Mouse (Mus musculus) hindbrain, embryonic 11.5 days (tissue): ENCODE data around the gene Nln. TPM values are rescaled to one million over a fixed set of nuclear protein-coding genes. Genes with fewer than 3 reads are reported as not detected.

Source experiments
- ATAC-seq: fragments of 200-750 bp; cut with Nextera tagmentation; 2 replicates; pipeline ENCODE4 v1.8.0; 2017; ENCODE audit warnings: mild to moderate bottlenecking, moderate TSS enrichment, moderate library complexity; ENCODE audit not compliant: low FRiP score
- DNase-seq: peaks from one replicate; pipeline ENCODE4 v3.0.0-alpha.2; 2015; ENCODE audit warnings: low spot score
- H3K27ac ChIP-seq: fragments of 300-500 bp; sonication (generic); 2 replicates; pipeline ENCODE4 v1.5.1; 2014; ENCODE audit warnings: mild to moderate bottlenecking, low read depth, low read length
- H3K27me3 ChIP-seq: fragments of 300-500 bp; sonication (generic); 2 replicates; pipeline ENCODE4 v1.6.1; 2014; ENCODE audit warnings: mild to moderate bottlenecking, low read length, moderate library complexity, mixed read lengths; ENCODE audit not compliant: control insufficient read depth, insufficient read depth
- H3K36me3 ChIP-seq: fragments of 300-500 bp; sonication (generic); 2 replicates; pipeline ENCODE4 v1.6.1; 2014; ENCODE audit warnings: mild to moderate bottlenecking, low read length, moderate library complexity, mixed read lengths; ENCODE audit not compliant: control insufficient read depth, insufficient read depth
- H3K4me1 ChIP-seq: fragments of 300-500 bp; sonication (generic); replicated peaks from 2 replicates; pipeline ENCODE4 v1.6.1; 2014; ENCODE audit warnings: low read length, mixed read lengths; ENCODE audit not compliant: control insufficient read depth, insufficient read depth
- H3K4me2 ChIP-seq: fragments of 300-500 bp; sonication (generic); replicated peaks from 2 replicates; pipeline ENCODE4 v1.6.1; 2014; ENCODE audit warnings: mild to moderate bottlenecking, low read depth, low read length
- H3K4me3 ChIP-seq: fragments of 300-500 bp; sonication (generic); 2 replicates; pipeline ENCODE4 v1.5.1; 2014; ENCODE audit warnings: low read depth, low read length
- H3K9ac ChIP-seq: fragments of 300-500 bp; sonication (generic); 2 replicates; pipeline ENCODE4 v1.6.1; 2014; ENCODE audit warnings: low read depth, low read length
- H3K9me3 ChIP-seq: fragments of 300-500 bp; sonication (generic); 2 replicates; pipeline ENCODE4 v1.6.1; 2016; ENCODE audit warnings: low read length; ENCODE audit not compliant: control insufficient read depth
- WGBS: fragments of 180-500 bp; shearing (Covaris S2); extraction: QIAGEN DNeasy Blood & Tissue Kit; methylation state at CpG from one replicate; pipeline ENCODE4 v1.1.7; 2014; 5-methylcytosine and 5-hydroxymethylcytosine counted together
- polyA plus RNA-seq: library from polyadenylated mRNA; unstranded; fragments of >200 nt; fragmentation: Nextera tagmentation; extraction: Ambion mirVana; gene quantifications from 2 replicates; pipeline ENCODE4 v1.2.1, GENCODE M21; 2014

The Nln gene
- polyA plus RNA-seq, 1 experiment from 2014 or later, result 22.8 TPM

DNA sequence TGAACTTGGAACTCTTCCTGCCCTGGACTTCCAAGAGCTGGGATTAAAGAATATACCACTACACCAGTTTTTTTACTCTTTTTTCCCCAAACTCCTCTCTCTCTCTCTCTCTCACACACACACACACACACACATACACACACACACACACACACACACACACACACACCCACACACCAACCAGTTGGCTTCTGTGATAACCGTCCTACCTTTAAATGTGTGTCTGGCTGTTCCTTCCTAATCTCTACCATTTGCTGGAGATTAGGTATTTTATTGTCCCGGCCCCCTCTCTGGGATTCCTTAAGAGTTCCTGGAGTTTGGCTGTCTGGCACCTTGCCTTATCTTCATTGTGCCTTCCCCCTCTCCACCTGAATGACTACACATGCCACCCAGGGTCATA lies 24.8 kb downstream of the Nln start:
- DNase-seq (no peak), ATAC-seq (no peak)
- Histone ChIP-seq H3K9ac (no peak overlapping the region), H3K27ac (no peak overlapping the region), H3K4me2 (no peak overlapping the region), H3K4me1 (no peaks in the 10 kb centered on the region), H3K27me3 (no peaks in the 10 kb centered on the region), H3K4me3 (no peak overlapping the region), H3K9me3 (no peaks in the 10 kb centered on the region), H3K36me3 (no peaks in the 10 kb centered on the region)
- WGBS, result 83% methylated on average over 2 of the region's 2 CpGs

DNA sequence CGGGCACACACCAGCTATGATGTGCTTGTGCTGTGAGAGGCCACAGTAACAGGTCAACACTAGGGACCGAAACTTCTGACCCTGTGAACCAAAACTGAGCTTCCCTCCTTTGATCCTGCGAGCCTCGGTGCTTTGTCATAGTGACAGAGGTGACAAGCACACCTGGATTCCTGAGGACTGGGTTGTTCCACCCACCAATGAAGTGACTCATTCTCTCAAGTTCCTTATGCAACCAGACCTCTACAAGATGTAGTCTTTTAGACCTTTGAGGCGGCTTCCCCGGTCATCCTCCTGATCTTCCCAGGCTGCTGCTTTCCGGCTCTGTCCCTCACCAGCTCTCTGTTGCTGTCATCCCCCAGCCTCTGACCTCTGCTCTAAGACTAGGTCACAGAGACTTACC lies 26.9 kb downstream of the Nln start:
- H3K9me3 ChIP-seq, result no peaks in the 10 kb centered on the region
- no peak overlapping the region for H3K4me3 ChIP-seq
- H3K36me3 ChIP-seq, result no peaks in the 10 kb centered on the region
- H3K9ac ChIP-seq, result no peak overlapping the region
- DNase-seq (no peak), ATAC-seq (no peak)
- no peak overlapping the region for H3K27ac ChIP-seq
- H3K27me3 ChIP-seq, result no peaks in the 10 kb centered on the region
- WGBS, result 87% methylated on average over 7 of the region's 7 CpGs
- no peaks in the 10 kb centered on the region for H3K4me1 ChIP-seq
- no peak overlapping the region for H3K4me2 ChIP-seq

DNA sequence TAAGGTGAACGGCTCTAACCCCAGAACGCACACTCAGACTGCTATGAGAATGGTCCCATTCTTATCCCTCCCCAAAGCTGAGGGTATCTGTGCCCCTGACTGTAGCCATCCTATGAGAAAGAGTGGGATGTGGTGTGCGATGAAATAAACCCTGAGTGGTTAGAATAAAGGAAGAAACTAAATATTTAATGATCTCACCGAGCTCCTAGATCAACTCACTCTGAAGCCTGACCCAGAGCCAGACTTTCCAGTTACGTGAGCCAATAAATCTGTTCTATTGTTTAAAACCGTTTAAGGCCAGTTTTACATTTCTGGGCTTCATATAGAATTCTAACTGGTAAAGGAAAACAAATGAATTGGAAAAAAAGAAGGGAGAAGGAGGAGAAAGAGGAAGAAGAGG lies 32.4 kb downstream of the Nln start:
- Histone ChIP-seq H3K4me2 (no peak overlapping the region), H3K4me3 (no peak overlapping the region), H3K36me3 (no peaks in the 10 kb centered on the region), H3K27ac (no peak overlapping the region), H3K4me1 (no peaks in the 10 kb centered on the region), H3K27me3 (no peaks in the 10 kb centered on the region), H3K9me3 (no peaks in the 10 kb centered on the region), H3K9ac (no peak overlapping the region)
- WGBS, result 88% methylated on average over 6 of the region's 6 CpGs
- ATAC-seq, result no peak
- DNase-seq, result no peak

DNA sequence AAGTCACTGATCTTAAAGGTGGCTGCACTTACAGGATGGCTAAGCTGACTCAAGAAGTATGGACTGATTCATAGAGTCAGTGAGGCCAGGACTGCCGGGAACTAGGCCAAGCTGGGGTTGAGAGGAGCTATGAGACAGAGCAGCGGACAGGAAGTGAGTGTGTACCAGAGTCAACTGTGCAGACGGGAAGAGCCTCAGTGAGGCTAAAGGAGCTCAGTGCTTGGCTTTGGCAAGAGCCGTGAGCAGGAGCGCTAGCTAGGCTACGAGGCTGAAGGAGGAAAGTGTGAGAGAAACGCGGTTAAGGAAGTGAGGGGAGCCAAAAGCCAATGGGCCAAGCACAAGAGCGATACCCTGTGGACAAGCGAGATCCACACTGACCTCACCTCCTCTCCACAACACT lies 34.7 kb downstream of the Nln start:
- no peak overlapping the region for H3K4me3 ChIP-seq
- H3K4me2 ChIP-seq, result no peak overlapping the region
- H3K36me3 ChIP-seq, result no peaks in the 10 kb centered on the region
- no peaks in the 10 kb centered on the region for H3K4me1 ChIP-seq
- ATAC-seq (no peak), DNase-seq (no peak)
- H3K27me3 ChIP-seq, result no peaks in the 10 kb centered on the region
- no peaks in the 10 kb centered on the region for H3K9me3 ChIP-seq
- 87% methylated on average over 10 of the region's 10 CpGs for WGBS
- H3K9ac ChIP-seq, result no peak overlapping the region
- no peak overlapping the region for H3K27ac ChIP-seq

DNA sequence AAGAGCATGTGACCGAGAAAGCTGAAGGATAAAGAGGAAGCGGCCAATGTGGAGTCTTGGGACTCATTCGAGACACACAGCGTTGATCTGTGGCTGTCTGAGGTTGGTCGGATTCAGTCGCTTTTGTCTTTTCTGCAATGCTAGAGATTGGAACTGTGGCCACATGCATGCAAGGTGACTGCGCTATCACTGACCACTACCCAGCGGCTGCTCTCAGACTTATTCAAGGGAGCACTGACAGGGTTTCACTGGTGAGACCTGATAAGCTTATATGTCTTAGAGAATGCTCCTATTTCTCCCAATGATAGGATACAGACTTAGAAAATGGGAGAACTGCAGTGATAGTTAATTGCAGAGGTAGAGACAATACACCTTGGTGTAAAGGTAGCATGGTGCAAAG lies 35.2 kb downstream of the Nln start:
- Histone ChIP-seq H3K27me3 (no peaks in the 10 kb centered on the region), H3K9me3 (no peaks in the 10 kb centered on the region), H3K9ac (no peak overlapping the region), H3K4me1 (no peaks in the 10 kb centered on the region), H3K27ac (no peak overlapping the region), H3K4me2 (no peak overlapping the region), H3K36me3 (no peaks in the 10 kb centered on the region), H3K4me3 (no peak overlapping the region)
- ATAC-seq (no peak), DNase-seq (no peak)
- WGBS, result 93% methylated on average over 8 of the region's 8 CpGs

DNA sequence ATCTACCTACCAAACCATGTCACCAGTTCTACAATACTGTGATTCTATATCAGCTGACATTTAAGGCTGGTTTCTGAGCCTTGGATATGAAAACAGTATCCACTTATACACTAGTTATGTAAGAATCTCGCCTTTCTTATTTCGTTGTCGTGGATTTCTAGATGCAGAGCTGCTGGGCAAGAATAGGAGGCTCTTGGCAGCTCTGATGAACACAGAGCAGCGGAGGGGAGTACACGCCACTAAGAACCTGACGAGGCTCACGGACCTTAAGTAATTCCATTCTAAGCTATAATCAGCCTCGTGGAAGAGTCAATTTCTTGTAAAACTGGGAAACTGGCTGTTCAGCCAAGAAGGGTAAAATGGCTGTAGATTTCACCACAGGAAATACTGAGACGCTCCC lies 37.1 kb downstream of the Nln start:
- DNase-seq, result no peak
- no peak overlapping the region for H3K4me2 ChIP-seq
- whole genome bisulfite sequencing, result 95% methylated on average over 9 of the region's 9 CpGs
- no peak for ATAC-seq
- H3K27ac ChIP-seq, result no peak overlapping the region
- H3K4me1 ChIP-seq, result no peaks in the 10 kb centered on the region
- no peaks in the 10 kb centered on the region for H3K9me3 ChIP-seq
- no peak overlapping the region for H3K4me3 ChIP-seq
- H3K27me3 ChIP-seq, result no peaks in the 10 kb centered on the region
- H3K9ac ChIP-seq, result no peak overlapping the region
- 0 out of 2 replicates have a peak, but pooled peaks cover 2% of the 10 kb centered on the region for H3K36me3 ChIP-seq

DNA sequence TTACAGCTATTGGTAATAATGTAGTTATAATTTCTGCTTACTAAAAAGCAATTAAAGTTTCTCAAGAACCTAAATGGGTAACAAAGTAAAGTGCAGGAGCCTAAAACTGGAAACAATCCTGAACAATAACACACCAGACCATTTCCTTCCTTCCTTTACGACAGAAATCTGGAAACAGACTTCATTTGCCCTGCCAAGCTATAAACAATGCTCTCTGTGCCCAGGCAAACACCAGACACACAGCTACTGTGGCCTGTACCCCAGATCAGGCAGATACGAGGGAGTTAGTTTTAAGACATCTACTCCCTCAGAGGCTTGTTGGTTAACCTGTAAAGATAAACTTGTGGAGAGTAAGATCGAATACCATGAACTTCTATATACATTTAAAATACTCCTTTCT lies 38.7 kb downstream of the Nln start:
- 0 out of 2 replicates have a peak, but pooled peaks cover 2% of the 10 kb centered on the region for H3K36me3 ChIP-seq
- no peak for DNase-seq
- ATAC-seq, result no peak
- no peak overlapping the region for H3K27ac ChIP-seq
- H3K9me3 ChIP-seq, result no peaks in the 10 kb centered on the region
- no peak overlapping the region for H3K9ac ChIP-seq
- no peaks in the 10 kb centered on the region for H3K27me3 ChIP-seq
- no peaks in the 10 kb centered on the region for H3K4me1 ChIP-seq
- H3K4me3 ChIP-seq, result no peak overlapping the region
- no peak overlapping the region for H3K4me2 ChIP-seq
- WGBS, result 89% methylated on average over 3 of the region's 3 CpGs

DNA sequence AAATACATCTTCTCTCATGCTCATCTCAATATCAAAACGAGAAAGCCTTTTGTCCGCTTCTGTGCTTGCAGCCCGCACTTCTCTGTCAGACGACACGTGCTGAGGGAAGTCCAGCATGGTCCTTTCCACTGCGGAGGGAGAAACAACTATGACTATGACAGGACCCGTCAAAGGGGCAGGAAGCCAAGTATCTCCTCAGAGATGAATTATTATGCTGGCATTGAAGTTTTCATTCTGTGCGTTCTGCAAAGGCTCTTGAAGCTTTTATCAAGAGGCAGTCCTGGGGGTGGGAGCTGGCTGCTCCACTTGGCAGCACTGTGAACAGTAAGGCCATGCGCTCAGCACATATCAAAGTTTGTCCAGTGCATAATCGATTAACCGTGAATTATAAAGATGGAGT lies 40.2 kb downstream of the Nln start:
- no peak overlapping the region for H3K27ac ChIP-seq
- no peaks in the 10 kb centered on the region for H3K9me3 ChIP-seq
- no peak overlapping the region for H3K4me2 ChIP-seq
- no peak overlapping the region for H3K4me3 ChIP-seq
- ATAC-seq, result no peak
- 95% methylated on average over 11 of the region's 11 CpGs for WGBS
- no peak for DNase-seq
- H3K27me3 ChIP-seq, result no peaks in the 10 kb centered on the region
- no peak overlapping the region for H3K9ac ChIP-seq
- H3K36me3 ChIP-seq, result 0 out of 2 replicates have a peak, but pooled peaks cover 2% of the 10 kb centered on the region
- no peaks in the 10 kb centered on the region for H3K4me1 ChIP-seq

DNA sequence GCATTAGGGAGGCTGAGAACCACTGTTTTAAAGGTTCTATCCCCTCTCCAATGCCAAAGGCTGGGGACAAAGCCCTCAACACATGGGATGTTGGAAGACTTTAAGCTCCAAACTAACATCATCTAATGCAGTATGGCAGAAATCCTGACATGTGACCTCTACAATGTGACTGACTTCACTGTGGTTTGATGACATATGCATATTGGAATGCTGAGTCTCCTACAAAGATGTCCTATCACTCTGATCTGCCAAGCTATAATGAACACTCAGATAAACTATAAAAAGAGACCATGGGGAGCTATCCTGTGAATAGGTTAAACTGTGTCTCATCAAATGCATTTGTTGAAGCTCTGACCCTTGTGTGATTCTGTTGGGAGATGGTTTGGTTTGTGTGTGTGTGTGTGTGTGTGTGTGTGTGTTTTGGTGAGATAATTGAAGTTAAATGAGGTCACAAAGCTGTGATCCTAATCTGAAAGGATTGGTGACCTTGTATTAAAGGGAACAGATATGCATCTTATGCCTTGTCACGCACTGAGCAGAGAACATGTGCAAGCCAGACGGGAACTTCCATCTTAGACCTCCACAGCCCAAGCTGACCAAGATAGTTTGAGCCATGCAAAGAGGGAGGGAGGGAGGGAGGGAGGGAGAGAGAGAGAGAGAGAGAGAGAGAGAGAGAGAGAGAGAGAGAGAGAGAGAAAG lies 43.6 kb downstream of the Nln start:
- no peaks in the 10 kb centered on the region for H3K27me3 ChIP-seq
- H3K4me2 ChIP-seq, result no peak overlapping the region
- DNase-seq (no peak), ATAC-seq (no peak)
- no peaks in the 10 kb centered on the region for H3K9me3 ChIP-seq
- 0 out of 2 replicates have a peak, but pooled peaks cover 2% of the 10 kb centered on the region for H3K36me3 ChIP-seq
- WGBS, result 63% methylated on average over 2 of the region's 2 CpGs
- no peak overlapping the region for H3K9ac ChIP-seq
- H3K27ac ChIP-seq, result no peak overlapping the region
- no peaks in the 10 kb centered on the region for H3K4me1 ChIP-seq
- H3K4me3 ChIP-seq, result no peak overlapping the region
